Mouse (Mus musculus) v-Abl transformed pro-B cells (cell line): ENCODE results near the gene Cacul1.

Experiments
- in situ Hi-C, 2 experiments: fragments of 400-800 bp; cut with MboI; formaldehyde crosslinking; loops; one replicate each; pipeline ENCODE4 v1.15.1; 2025; ENCODE audit not compliant: unreplicated experiment in 2 of 2

Cacul1 gene

GRCm38 (mm10) chr19:60553501-60553900 is 27.3 kb downstream of the Cacul1 start:
- in situ Hi-C loops: loop anchor here (5.0 to 25.0 kb wide), 8 partner anchors 89 to 641 kb away; partner anchors contain the start of genes Prlhr (in 1 of the 2) and Rab11fip2 (in 1 of the 2)

GRCm38 (mm10) chr19:60543302-60543701 is 37.5 kb downstream of the Cacul1 start:
- in situ Hi-C loops: loop anchor here in 1 of 2 experiments (25.0 kb wide), 1 partner anchor 1156 kb away; no protein-coding TSS in a partner anchor

- in situ Hi-C loops: loop anchor here in 1 of 2 experiments (25.0 kb wide), 1 partner anchor 1145 kb away; no protein-coding TSS in a partner anchor
These were observed 48.9 kb downstream of the Cacul1 start for GRCm38 (mm10) chr19:60531897-60532296.

GRCm38 (mm10) chr19:60530171-60530570 is 50.7 kb downstream of the Cacul1 start:
- in situ Hi-C loops: loop anchor here in 1 of 2 experiments (25.0 kb wide), 1 partner anchor 1143 kb away; no protein-coding TSS in a partner anchor

- in situ Hi-C loops: loop anchor here in 1 of 2 experiments (25.0 kb wide), 1 partner anchor 1142 kb away; no protein-coding TSS in a partner anchor
These were observed 51.5 kb downstream of the Cacul1 start for GRCm38 (mm10) chr19:60529302-60529701.

- in situ Hi-C loops: loop anchor here in 1 of 2 experiments (25.0 kb wide), 1 partner anchor 1141 kb away; no protein-coding TSS in a partner anchor
These were observed 52.2 kb downstream of the Cacul1 start for GRCm38 (mm10) chr19:60528602-60529001.

GRCm38 (mm10) chr19:60526876-60527275 is 53.9 kb downstream of the Cacul1 start:
- in situ Hi-C loops: loop anchor here in 1 of 2 experiments (25.0 kb wide), 1 partner anchor 1140 kb away; no protein-coding TSS in a partner anchor

GRCm38 (mm10) chr19:60525086-60525485 is 55.7 kb downstream of the Cacul1 start:
- in situ Hi-C loops: loop anchor here in 1 of 2 experiments (25.0 kb wide), 1 partner anchor 1138 kb away; no protein-coding TSS in a partner anchor

GRCm38 (mm10) chr19:60524678-60525077 is 56.1 kb downstream of the Cacul1 start:
- in situ Hi-C loops: loop anchor here in 1 of 2 experiments (25.0 kb wide), 1 partner anchor 1137 kb away; no protein-coding TSS in a partner anchor

GRCm38 (mm10) chr19:60520131-60520530 is 60.7 kb downstream of the Cacul1 start:
- in situ Hi-C loops: no loop called here

GRCm38 (mm10) chr19:60515064-60515463 is 65.8 kb downstream of the Cacul1 start:
- in situ Hi-C loops: no loop called here

- in situ Hi-C loops: no loop called here
These were observed 67.4 kb downstream of the Cacul1 start for GRCm38 (mm10) chr19:60513431-60513830.

- in situ Hi-C loops: no loop called here
These were observed 80.6 kb downstream of the Cacul1 start for GRCm38 (mm10) chr19:60500209-60500608.

- in situ Hi-C loops: no loop called here
These were observed 83.7 kb downstream of the Cacul1 start for GRCm38 (mm10) chr19:60497171-60497570.

- in situ Hi-C loops: no loop called here
These were observed 85.1 kb downstream of the Cacul1 start for GRCm38 (mm10) chr19:60495772-60496171.

GRCm38 (mm10) chr19:60489566-60489965 is 91.3 kb downstream of the Cacul1 start:
- in situ Hi-C loops: no loop called here

GRCm38 (mm10) chr19:60485261-60485660 is 95.6 kb downstream of the Cacul1 start:
- in situ Hi-C loops: no loop called here

- in situ Hi-C loops: no loop called here
These were observed 102.0 kb downstream of the Cacul1 start for GRCm38 (mm10) chr19:60478859-60479258.

GRCm38 (mm10) chr19:60477788-60478187 is 103.0 kb downstream of the Cacul1 start:
- in situ Hi-C loops: no loop called here
